ENCODE assay signal across 21 mouse cellular contexts in the genomic region with DNA sequence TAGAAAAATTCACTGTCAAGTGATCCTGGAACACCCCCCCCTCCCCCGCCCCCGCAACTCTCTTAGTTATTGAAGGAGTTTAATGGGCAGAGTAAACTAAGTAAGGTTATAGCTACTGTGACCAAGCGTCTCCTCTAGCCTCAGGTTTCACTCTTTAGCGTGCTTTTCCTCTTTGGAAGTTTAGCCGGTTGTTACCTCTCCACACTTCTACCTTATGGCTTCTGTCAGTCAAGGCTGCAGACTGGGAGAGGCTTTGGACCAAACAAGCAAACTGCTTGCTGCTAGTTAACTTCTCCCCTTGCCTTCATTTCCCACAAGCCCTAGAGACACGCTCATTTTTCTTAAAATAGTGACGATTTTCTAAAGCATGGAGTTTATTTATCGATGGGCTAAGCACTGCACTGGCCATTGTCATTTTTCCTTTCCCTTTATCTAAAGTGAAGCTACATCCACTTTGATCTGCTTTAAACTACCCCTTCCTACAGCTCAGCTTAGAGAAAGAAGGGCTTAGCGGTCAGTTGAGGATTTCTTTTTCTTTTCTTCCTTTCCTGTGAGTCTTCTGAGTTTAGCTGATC. TPM values are rescaled to one million over a fixed set of nuclear protein-coding genes. Genes with fewer than 3 reads are reported as not detected.
DNase-seq lines count a peak whose midpoint lies in the region; ATAC-seq lines count a peak whose summit lies in the region.
"Had no signal": no experiment of that assay in that cellular context is flagged by ENCODE, and none has a peak within 500 bp of the region (broad histone marks: within the 10 kb centered on the region; RNA-seq: fewer than 3 reads in every experiment).

No protein-coding gene starts in this region.

- 15% methylated on average over 9 of the region's 9 CpGs for WGBS in hindbrain, embryonic 11.5 days
- 8% methylated on average over 9 of the region's 9 CpGs for WGBS in hindbrain, embryonic 16.5 days
- 6% methylated on average over 9 of the region's 9 CpGs for WGBS in embryonic facial prominence, embryonic 13.5 days
- 11% methylated on average over 9 of the region's 9 CpGs for WGBS in limb, embryonic 10.5 days

- no peak overlapping the region for H3K4me3 ChIP-seq in hindbrain, embryonic 11.5 days (ENCODE audit: low read depth, low read length)
- H3K4me3 ChIP-seq in hindbrain, embryonic 16.5 days (ENCODE audit: low read length) = no peak overlapping the region
- H3K4me3 ChIP-seq in embryonic facial prominence, embryonic 13.5 days = no peak overlapping the region
- no peak overlapping the region for H3K4me3 ChIP-seq in limb, embryonic 10.5 days
- H3K4me3 ChIP-seq: embryonic facial prominence, embryonic 15.5 days; erythroblast, embryonic 14.5 days; forebrain, embryonic 10.5 days; forebrain, embryonic 15.5 days; heart, embryonic 12.5 days; hindbrain, embryonic 12.5 days; intestine, embryonic 15.5 days had no signal

- no peak for ATAC-seq in hindbrain, embryonic 11.5 days (ENCODE audit: low FRiP score)
- ATAC-seq in hindbrain, embryonic 16.5 days = no peak
- ATAC-seq in embryonic facial prominence, embryonic 13.5 days (ENCODE audit: insufficient number of reproducible peaks, insufficient read depth, low FRiP score, low TSS enrichment, low read depth) = no peak
- ATAC-seq: forebrain, embryonic 15.5 days; hindbrain, postnatal 0 days; intestine, embryonic 15.5 days had no signal

- DNase-seq in hindbrain, embryonic 11.5 days (ENCODE audit: low spot score) = peak; percentile 38
- DNase-seq in limb, embryonic 10.5 days (ENCODE audit: low spot score) = peak; percentile 34
- DNase-seq in retina, postnatal 1 day = no peak
- no peak for DNase-seq in right cerebral cortex, postnatal 10 days (ENCODE audit: low spot score in 2 of 2)
- DNase-seq: adrenal gland, adult 8-10 months; adrenal gland, postnatal 36 days; cerebellum, adult 2 months; cerebellum, postnatal 10 days; embryo, embryonic 11 days; gastrocnemius, postnatal 14 days; heart, postnatal 36 days had no signal

- H3K27ac ChIP-seq in hindbrain, embryonic 11.5 days (ENCODE audit: low read depth, low read length) = no peak overlapping the region
- H3K27ac ChIP-seq in hindbrain, embryonic 16.5 days (ENCODE audit: low read depth, low read length) = no peak overlapping the region
- no peak overlapping the region for H3K27ac ChIP-seq in embryonic facial prominence, embryonic 13.5 days
- H3K27ac ChIP-seq in limb, embryonic 10.5 days = no peak overlapping the region
- H3K27ac ChIP-seq: embryonic facial prominence, embryonic 15.5 days; forebrain, embryonic 10.5 days; forebrain, embryonic 15.5 days; hindbrain, embryonic 12.5 days; hindbrain, postnatal 0 days; intestine, embryonic 15.5 days had no signal

- H3K36me3 ChIP-seq in hindbrain, embryonic 11.5 days (ENCODE audit: control insufficient read depth, insufficient read depth, low read length) = no peaks in the 10 kb centered on the region
- H3K36me3 ChIP-seq in hindbrain, embryonic 16.5 days (ENCODE audit: control insufficient read depth, insufficient read depth, low read length) = no peaks in the 10 kb centered on the region
- no peaks in the 10 kb centered on the region for H3K36me3 ChIP-seq in embryonic facial prominence, embryonic 13.5 days
- H3K36me3 ChIP-seq in limb, embryonic 10.5 days = no peaks in the 10 kb centered on the region
- H3K36me3 ChIP-seq: embryonic facial prominence, embryonic 15.5 days; forebrain, embryonic 10.5 days; forebrain, embryonic 15.5 days; heart, embryonic 12.5 days; hindbrain, embryonic 12.5 days; intestine, embryonic 15.5 days had no signal

- H3K9ac ChIP-seq in hindbrain, embryonic 11.5 days (ENCODE audit: low read depth, low read length) = no peak overlapping the region
- H3K9ac ChIP-seq in hindbrain, embryonic 16.5 days (ENCODE audit: low read depth, low read length) = no peak overlapping the region
- H3K9ac ChIP-seq in embryonic facial prominence, embryonic 13.5 days = no peak overlapping the region
- H3K9ac ChIP-seq: embryonic facial prominence, embryonic 15.5 days; forebrain, embryonic 15.5 days; heart, embryonic 12.5 days; hindbrain, embryonic 12.5 days; intestine, embryonic 15.5 days had no signal

- peaks cover 62% of the 10 kb centered on the region for H3K27me3 ChIP-seq in hindbrain, embryonic 11.5 days (ENCODE audit: control insufficient read depth, insufficient read depth, low read length)
- H3K27me3 ChIP-seq in hindbrain, embryonic 16.5 days (replicated peaks; ENCODE audit: control insufficient read depth, insufficient read depth, low read length) = peaks cover 49% of the 10 kb centered on the region
- H3K27me3 ChIP-seq in embryonic facial prominence, embryonic 13.5 days = peaks cover 88% of the 10 kb centered on the region
- peaks cover 91% of the 10 kb centered on the region for H3K27me3 ChIP-seq in limb, embryonic 10.5 days (ENCODE audit: low read depth, poor library complexity, severe bottlenecking)

- H3K4me1 ChIP-seq in hindbrain, embryonic 11.5 days (replicated peaks; ENCODE audit: control insufficient read depth, insufficient read depth, low read length) = peaks cover 8% of the 10 kb centered on the region
- peaks cover 18% of the 10 kb centered on the region for H3K4me1 ChIP-seq in hindbrain, embryonic 16.5 days (ENCODE audit: control insufficient read depth, insufficient read depth, low read depth, low read length)
- peaks cover 23% of the 10 kb centered on the region for H3K4me1 ChIP-seq in embryonic facial prominence, embryonic 13.5 days
- H3K4me1 ChIP-seq in limb, embryonic 10.5 days = peaks cover 30% of the 10 kb centered on the region

- H3K4me2 ChIP-seq in hindbrain, embryonic 11.5 days (replicated peaks; ENCODE audit: low read depth, low read length) = no peak overlapping the region
- H3K4me2 ChIP-seq in hindbrain, embryonic 16.5 days (ENCODE audit: low read length) = no peak overlapping the region
- peak overlapping the region; percentile 0; the same call in 1 of the 2 replicates for H3K4me2 ChIP-seq in embryonic facial prominence, embryonic 13.5 days
- H3K4me2 ChIP-seq: embryonic facial prominence, embryonic 15.5 days; forebrain, embryonic 15.5 days; heart, embryonic 12.5 days; hindbrain, embryonic 12.5 days; intestine, embryonic 15.5 days had no signal

- H3K9me3 ChIP-seq in hindbrain, embryonic 11.5 days (ENCODE audit: control insufficient read depth, low read length) = no peaks in the 10 kb centered on the region
- H3K9me3 ChIP-seq in hindbrain, embryonic 16.5 days (ENCODE audit: control insufficient read depth, low read length) = no peaks in the 10 kb centered on the region
- no peaks in the 10 kb centered on the region for H3K9me3 ChIP-seq in embryonic facial prominence, embryonic 13.5 days
- no peaks in the 10 kb centered on the region for H3K9me3 ChIP-seq in limb, embryonic 10.5 days (replicated peaks)
- H3K9me3 ChIP-seq: embryonic facial prominence, embryonic 15.5 days; forebrain, embryonic 10.5 days; forebrain, embryonic 15.5 days; heart, embryonic 12.5 days; hindbrain, embryonic 12.5 days; intestine, embryonic 15.5 days had no signal

RNA-seq across cellular contexts. Expression of a gene that starts 3.7 kb away (rescaled TPM):
- 3.0 and 3.4 TPM in 2 replicates for polyA plus RNA-seq in hindbrain, embryonic 11.5 days (2014; fragmentation: Nextera tagmentation; extraction: Ambion mirVana)
- polyA plus RNA-seq in hindbrain, embryonic 16.5 days (2015; fragmentation: Nextera tagmentation; extraction: Ambion mirVana) = 0.19 TPM in 1 of 2 replicates, not detected in the other
- polyA plus RNA-seq in embryonic facial prominence, embryonic 13.5 days (2015; fragmentation: Nextera tagmentation; extraction: Ambion mirVana) = 8.7 and 11.5 TPM in 2 replicates
- 2.6 and 5.6 TPM in 2 replicates for polyA plus RNA-seq in limb, embryonic 10.5 days (2016; fragmentation: Nextera tagmentation; extraction: Ambion mirVana)
- polyA plus RNA-seq: cerebellum, adult 2 months; hindbrain, postnatal 0 days had no signal

Comparison
In these comparisons a context has a peak if more than half of its experiments do, and no peak if none do; other contexts are left out.
1. DNase-seq: peak in hindbrain, embryonic 11.5 days (single experiment) and limb, embryonic 10.5 days (single experiment); none in retina, postnatal 1 day (single experiment) and right cerebral cortex, postnatal 10 days (0 of 2).